Mouse (Mus musculus) liver, adult 2 months (tissue): ENCODE measurements around the gene Rnf34. TPM values are rescaled to one million over a fixed set of nuclear protein-coding genes. Genes with fewer than 3 reads are reported as not detected.

Experiments
- DNase-seq: peaks from one replicate; pipeline ENCODE4 v3.0.0-alpha.2; 2011; ENCODE audit warnings: low read depth, low spot score; ENCODE audit errors: extremely low read depth
- H3K27ac ChIP-seq: fragments of 200-500 bp; replicated peaks from 2 replicates; pipeline ENCODE4 v1.5.1; 2012; ENCODE audit warnings: low read depth, mild to moderate bottlenecking, control low read depth, inconsistent platforms, low read length; ENCODE audit not compliant: insufficient read depth
- H3K27me3 ChIP-seq: fragments of 200-500 bp; 2 replicates; pipeline ENCODE4 v1.6.1; 2012; ENCODE audit warnings: mild to moderate bottlenecking, moderate library complexity, low read length, inconsistent platforms; ENCODE audit not compliant: control insufficient read depth, insufficient read depth
- H3K36me3 ChIP-seq: fragments of 200-500 bp; 2 replicates; pipeline ENCODE4 v1.6.1; 2012; ENCODE audit warnings: low read length, inconsistent platforms; ENCODE audit not compliant: control insufficient read depth, insufficient read depth
- H3K4me1 ChIP-seq: fragments of 200-500 bp; 2 replicates; pipeline ENCODE4 v1.6.1; 2011; ENCODE audit warnings: low read length; ENCODE audit not compliant: control insufficient read depth, insufficient read depth
- H3K4me3 ChIP-seq: fragments of 200-500 bp; 2 replicates; pipeline ENCODE4 v1.5.1; 2011; ENCODE audit warnings: low read depth, mild to moderate bottlenecking, control low read depth, low read length, moderate library complexity; ENCODE audit not compliant: insufficient read depth
- H3K79me2 ChIP-seq: fragments of 200-500 bp; 2 replicates; pipeline ENCODE4 v1.6.1; 2012; ENCODE audit warnings: inconsistent platforms, mild to moderate bottlenecking, low read length, moderate library complexity; ENCODE audit not compliant: control insufficient read depth, insufficient read depth
- H3K9ac ChIP-seq: fragments of 200-500 bp; 2 replicates; pipeline ENCODE4 v1.6.1; 2012; ENCODE audit warnings: low read depth, mild to moderate bottlenecking, control low read depth, inconsistent platforms, low read length
- CTCF ChIP-seq: fragments of 200-500 bp; IDR thresholded peaks from 2 replicates; pipeline ENCODE4 v1.5.1; 2011; ENCODE audit warnings: low read depth, low read length, control low read depth
- POLR2A ChIP-seq: fragments of 200-500 bp; IDR thresholded peaks from 2 replicates; pipeline ENCODE4 v1.6.1; 2011; ENCODE audit warnings: low read length, control low read depth; ENCODE audit not compliant: insufficient read depth; ENCODE audit errors: extremely low read depth
- WGBS: fragments of 180-500 bp; shearing (Covaris S2); methylation state at CpG from one replicate; pipeline ENCODE4 v1.1.7; 2018; 5-methylcytosine and 5-hydroxymethylcytosine counted together
- polyA plus RNA-seq: library from polyadenylated mRNA; depleted of rRNA; stranded (reverse); fragments of >200 nt; gene quantifications from 2 replicates; pipeline ENCODE4 v1.2.3, GENCODE M21; 2012
- total RNA-seq: library from RNA; depleted of rRNA; stranded (reverse); fragments of >200 nt; gene quantifications from 2 replicates; pipeline ENCODE4 v1.2.3, GENCODE M21; 2014

Gene Rnf34
- total and polyA plus RNA-seq, 2 experiments, result 3.4 to 5.3 TPM

DNA sequence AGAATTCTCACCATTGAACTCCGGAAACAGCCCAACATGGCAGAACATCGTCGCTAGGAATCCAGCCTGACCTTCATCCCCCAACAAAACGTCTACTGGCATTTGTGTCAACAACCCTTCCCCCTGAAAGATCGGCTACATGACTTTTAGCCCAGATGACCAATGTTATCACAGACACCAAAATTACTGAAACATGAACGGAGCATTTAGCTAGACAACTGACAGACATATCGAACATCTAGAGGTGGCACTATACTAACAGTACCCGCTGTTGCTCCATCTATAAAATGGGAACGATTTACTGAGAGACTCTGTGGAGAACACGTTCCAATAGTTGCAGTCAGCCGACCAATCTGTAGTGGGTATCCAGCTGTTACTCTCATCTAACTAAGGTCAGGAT, 51.3 kb downstream of the Rnf34 start:
- peaks cover 9% of the 10 kb centered on the region; the same call in 1 of the 2 replicates for H3K4me1 ChIP-seq
- H3K79me2 ChIP-seq, result peaks cover 6% of the 10 kb centered on the region; the same call in 1 of the 2 replicates
- no peak overlapping the region for H3K27ac ChIP-seq
- no peaks in the 10 kb centered on the region for H3K36me3 ChIP-seq
- H3K27me3 ChIP-seq, result no peaks in the 10 kb centered on the region
- no peak overlapping the region for H3K4me3 ChIP-seq
- H3K9ac ChIP-seq, result no peak overlapping the region
- DNase-seq, result peak; percentile 23
- TF ChIP-seq POLR2A (no peak), CTCF (no peak)
- 35% methylated on average over 11 of the region's 11 CpGs for WGBS

DNA sequence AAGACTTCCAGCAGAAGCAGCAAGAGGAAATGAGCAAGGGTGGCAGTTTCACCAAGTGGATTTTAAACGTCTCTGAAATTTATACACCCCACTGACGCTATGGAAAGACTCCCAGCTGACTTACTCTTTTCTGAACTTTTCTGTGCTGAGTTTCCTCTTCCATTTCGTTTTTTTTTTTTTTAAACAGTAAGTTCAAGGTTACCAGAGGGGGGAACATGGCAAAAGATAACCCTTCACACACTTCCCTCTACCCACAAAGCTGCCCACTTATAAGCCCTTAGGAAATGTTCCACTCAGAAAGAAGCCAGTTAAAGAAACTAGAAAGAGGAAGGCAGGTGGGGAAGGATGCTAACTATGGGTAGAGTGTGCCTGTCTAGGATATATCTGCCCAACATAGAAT, 51.8 kb downstream of the Rnf34 start:
- no peak for TF ChIP-seq POLR2A
- no peak for TF ChIP-seq CTCF
- WGBS, result 63% methylated on average over 3 of the region's 3 CpGs
- no peak for DNase-seq
- peaks cover 6% of the 10 kb centered on the region; the same call in 1 of the 2 replicates for H3K79me2 ChIP-seq
- H3K9ac ChIP-seq, result no peak overlapping the region
- no peaks in the 10 kb centered on the region for H3K36me3 ChIP-seq
- H3K27ac ChIP-seq, result no peak overlapping the region
- H3K4me3 ChIP-seq, result no peak overlapping the region
- no peaks in the 10 kb centered on the region for H3K27me3 ChIP-seq
- peaks cover 9% of the 10 kb centered on the region; the same call in 1 of the 2 replicates for H3K4me1 ChIP-seq

DNA sequence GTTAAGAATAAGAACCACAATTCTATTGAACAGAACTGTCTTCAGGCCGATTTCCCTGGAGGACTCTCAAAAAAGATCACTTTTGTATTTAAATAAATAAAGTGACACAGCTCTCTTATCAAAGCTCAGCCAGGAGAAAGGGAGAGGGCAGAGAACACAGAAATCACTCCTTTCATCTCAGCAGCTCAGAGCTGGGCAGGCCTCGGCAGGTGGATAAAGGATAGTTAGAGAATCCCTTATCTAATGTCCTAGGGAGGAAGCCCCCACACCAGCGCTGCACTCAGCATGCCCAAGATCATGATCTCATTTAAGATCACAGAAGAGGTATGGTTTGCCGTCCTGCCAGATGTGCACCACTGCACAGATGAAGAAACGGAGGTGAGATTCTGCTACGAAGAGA, 52.4 kb downstream of the Rnf34 start:
- no peaks in the 10 kb centered on the region for H3K27me3 ChIP-seq
- no peak overlapping the region for H3K27ac ChIP-seq
- H3K9ac ChIP-seq, result no peak overlapping the region
- TF ChIP-seq POLR2A, result no peak
- TF ChIP-seq CTCF, result no peak
- no peak for DNase-seq
- 93% methylated on average over 6 of the region's 6 CpGs for whole genome bisulfite sequencing
- no peak overlapping the region for H3K4me3 ChIP-seq
- H3K4me1 ChIP-seq, result peaks cover 9% of the 10 kb centered on the region; the same call in 1 of the 2 replicates
- H3K79me2 ChIP-seq, result peaks cover 6% of the 10 kb centered on the region; the same call in 1 of the 2 replicates
- H3K36me3 ChIP-seq, result no peaks in the 10 kb centered on the region

DNA sequence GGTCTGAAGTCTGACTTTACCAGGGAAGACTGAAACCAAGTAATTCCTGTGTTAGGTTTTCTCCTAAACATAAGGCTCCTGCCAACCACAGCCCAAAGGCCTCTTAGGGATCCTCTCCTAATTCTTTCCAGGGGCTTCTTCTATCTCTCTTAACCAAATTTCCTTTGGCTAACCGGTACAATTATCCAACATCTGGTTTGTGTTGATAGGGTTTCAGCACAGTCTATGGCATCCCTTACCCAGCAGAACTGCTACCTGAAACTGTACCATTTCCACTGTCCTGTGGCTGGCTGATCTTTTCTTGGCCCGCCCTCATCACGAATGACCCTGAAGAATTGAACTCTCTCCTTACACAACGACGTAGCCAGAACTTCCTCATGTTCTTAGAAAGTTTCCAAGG, 53.3 kb downstream of the Rnf34 start:
- Histone ChIP-seq H3K9ac (no peak overlapping the region), H3K4me3 (no peak overlapping the region), H3K36me3 (no peaks in the 10 kb centered on the region), H3K79me2 (peaks cover 6% of the 10 kb centered on the region; the same call in 1 of the 2 replicates), H3K27ac (no peak overlapping the region), H3K4me1 (peaks cover 9% of the 10 kb centered on the region; the same call in 1 of the 2 replicates), H3K27me3 (no peaks in the 10 kb centered on the region)
- WGBS, result 83% methylated on average over 5 of the region's 5 CpGs
- TF ChIP-seq POLR2A (no peak), CTCF (no peak)
- no peak for DNase-seq

DNA sequence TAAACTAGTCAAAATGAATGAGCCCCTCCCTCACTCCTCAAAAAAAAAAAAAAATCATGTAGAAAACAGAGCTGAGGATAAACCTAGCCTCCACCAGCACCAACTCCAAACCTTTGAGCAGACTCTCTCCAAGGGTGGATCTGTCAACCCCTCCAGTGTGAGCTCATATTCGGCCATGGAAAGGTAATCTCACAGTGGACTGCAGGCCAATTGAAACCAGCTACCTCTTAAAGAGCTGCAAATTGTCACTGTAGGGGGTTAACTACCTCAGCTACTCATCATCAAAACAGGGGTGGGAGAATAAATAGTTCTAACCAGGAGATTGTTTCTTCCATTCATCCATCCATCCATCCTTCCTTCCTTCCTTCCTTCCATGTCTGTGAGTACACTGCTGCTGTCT, 57.3 kb downstream of the Rnf34 start:
- no peaks in the 10 kb centered on the region for H3K36me3 ChIP-seq
- TF ChIP-seq CTCF (no peak), POLR2A (no peak)
- H3K9ac ChIP-seq, result no peak overlapping the region
- H3K4me3 ChIP-seq, result no peak overlapping the region
- no peaks in the 10 kb centered on the region for H3K4me1 ChIP-seq
- WGBS, result 93% methylated on average over 1 of the region's 1 CpGs
- no peak for DNase-seq
- H3K27me3 ChIP-seq, result no peaks in the 10 kb centered on the region
- H3K79me2 ChIP-seq, result no peaks in the 10 kb centered on the region
- no peak overlapping the region for H3K27ac ChIP-seq

DNA sequence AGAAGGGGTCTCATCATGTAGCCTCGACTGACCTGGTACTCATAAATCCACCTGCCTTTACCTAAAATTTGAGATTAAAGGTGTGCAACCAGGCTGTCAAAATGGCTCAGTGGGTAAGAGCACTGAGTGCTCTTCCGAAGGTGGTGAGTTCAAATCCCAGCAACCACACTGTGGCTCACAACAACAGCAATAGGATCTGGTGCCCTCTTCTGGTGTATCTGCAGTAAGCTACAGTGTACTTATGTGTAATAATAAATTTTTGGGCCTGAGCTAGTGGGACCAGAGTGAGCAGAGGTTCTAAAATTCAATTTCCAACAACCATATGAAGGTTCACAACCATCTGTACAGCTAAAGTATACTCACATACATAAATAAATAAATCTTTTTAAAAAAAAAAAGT, 58.2 kb downstream of the Rnf34 start:
- H3K79me2 ChIP-seq, result no peaks in the 10 kb centered on the region
- no peak for TF ChIP-seq POLR2A
- TF ChIP-seq CTCF, result no peak
- no peak overlapping the region for H3K9ac ChIP-seq
- no peak overlapping the region for H3K4me3 ChIP-seq
- DNase-seq, result no peak
- WGBS, result 90% methylated on average over 2 of the region's 2 CpGs
- H3K36me3 ChIP-seq, result no peaks in the 10 kb centered on the region
- H3K4me1 ChIP-seq, result no peaks in the 10 kb centered on the region
- no peak overlapping the region for H3K27ac ChIP-seq
- H3K27me3 ChIP-seq, result no peaks in the 10 kb centered on the region
